Mouse (Mus musculus) liver, adult 2 months (tissue): ENCODE results near the gene Lrrc36. TPM values are rescaled to one million over a fixed set of nuclear protein-coding genes. Genes with fewer than 3 reads are reported as not detected.

ENCODE experiments used
- DNase-seq: peaks from one replicate; pipeline ENCODE4 v3.0.0-alpha.2; 2011; ENCODE audit warnings: low read depth, low spot score; ENCODE audit errors: extremely low read depth
- H3K27ac ChIP-seq: fragments of 200-500 bp; replicated peaks from 2 replicates; pipeline ENCODE4 v1.5.1; 2012; ENCODE audit warnings: low read depth, mild to moderate bottlenecking, control low read depth, inconsistent platforms, low read length; ENCODE audit not compliant: insufficient read depth
- H3K27me3 ChIP-seq: fragments of 200-500 bp; 2 replicates; pipeline ENCODE4 v1.6.1; 2012; ENCODE audit warnings: mild to moderate bottlenecking, moderate library complexity, low read length, inconsistent platforms; ENCODE audit not compliant: control insufficient read depth, insufficient read depth
- H3K36me3 ChIP-seq: fragments of 200-500 bp; 2 replicates; pipeline ENCODE4 v1.6.1; 2012; ENCODE audit warnings: low read length, inconsistent platforms; ENCODE audit not compliant: control insufficient read depth, insufficient read depth
- H3K4me1 ChIP-seq: fragments of 200-500 bp; 2 replicates; pipeline ENCODE4 v1.6.1; 2011; ENCODE audit warnings: low read length; ENCODE audit not compliant: control insufficient read depth, insufficient read depth
- H3K4me3 ChIP-seq: fragments of 200-500 bp; 2 replicates; pipeline ENCODE4 v1.5.1; 2011; ENCODE audit warnings: low read depth, mild to moderate bottlenecking, control low read depth, low read length, moderate library complexity; ENCODE audit not compliant: insufficient read depth
- H3K79me2 ChIP-seq: fragments of 200-500 bp; 2 replicates; pipeline ENCODE4 v1.6.1; 2012; ENCODE audit warnings: inconsistent platforms, mild to moderate bottlenecking, low read length, moderate library complexity; ENCODE audit not compliant: control insufficient read depth, insufficient read depth
- H3K9ac ChIP-seq: fragments of 200-500 bp; 2 replicates; pipeline ENCODE4 v1.6.1; 2012; ENCODE audit warnings: low read depth, mild to moderate bottlenecking, control low read depth, inconsistent platforms, low read length
- CTCF ChIP-seq: fragments of 200-500 bp; IDR thresholded peaks from 2 replicates; pipeline ENCODE4 v1.5.1; 2011; ENCODE audit warnings: low read depth, low read length, control low read depth
- POLR2A ChIP-seq: fragments of 200-500 bp; IDR thresholded peaks from 2 replicates; pipeline ENCODE4 v1.6.1; 2011; ENCODE audit warnings: low read length, control low read depth; ENCODE audit not compliant: insufficient read depth; ENCODE audit errors: extremely low read depth
- WGBS: fragments of 180-500 bp; shearing (Covaris S2); methylation state at CpG from one replicate; pipeline ENCODE4 v1.1.7; 2018; 5-methylcytosine and 5-hydroxymethylcytosine counted together
- polyA plus RNA-seq: library from polyadenylated mRNA; depleted of rRNA; stranded (reverse); fragments of >200 nt; gene quantifications from 2 replicates; pipeline ENCODE4 v1.2.3, GENCODE M21; 2012; rRNA removed
- total RNA-seq: library from RNA; depleted of rRNA; stranded (reverse); fragments of >200 nt; gene quantifications from 2 replicates; pipeline ENCODE4 v1.2.3, GENCODE M21; 2014; rRNA removed

Gene Lrrc36
- not detected in 2 replicates for total RNA-seq
- not detected in 2 replicates for polyA plus RNA-seq

GRCm38 (mm10) chr8:105413391-105413790 lies at the start of gene Lrrc36, which contains the start of gene Kctd19:
Lrrc36 (plus strand) TSS chr8:105413571.
Kctd19 (minus strand) TSS chr8:105413502.
- H3K9ac ChIP-seq, result no peak within 1 kb of the TSS

DNA sequence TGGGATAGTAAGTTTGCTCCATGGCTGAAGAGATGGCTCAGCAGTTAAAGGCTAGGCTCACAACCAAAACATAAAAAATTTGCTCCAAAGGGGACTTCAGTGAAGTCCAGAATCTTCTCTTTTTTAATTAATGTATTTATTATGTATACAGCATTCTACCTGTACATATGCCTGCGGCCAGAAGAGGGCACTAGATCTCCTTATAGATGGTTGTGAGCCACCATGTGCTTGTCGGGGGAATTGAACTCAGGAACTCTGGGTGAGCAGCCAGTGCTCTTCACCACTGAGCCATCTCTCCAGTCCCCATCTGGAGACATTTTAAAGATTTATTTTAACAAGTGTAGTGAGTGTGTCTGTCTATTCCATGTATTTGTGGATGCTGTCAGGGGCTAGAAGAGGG lies 46.3 kb upstream of the Lrrc36 start:
- Histone ChIP-seq H3K27ac (no peak overlapping the region), H3K9ac (no peak overlapping the region), H3K36me3 (no peaks in the 10 kb centered on the region), H3K4me1 (no peaks in the 10 kb centered on the region), H3K4me3 (no peak overlapping the region), H3K27me3 (no peaks in the 10 kb centered on the region), H3K79me2 (no peaks in the 10 kb centered on the region)
- TF ChIP-seq POLR2A, result no peak
- TF ChIP-seq CTCF, result peak; percentile 21; the same call in 1 of the 2 replicates
- no peak for DNase-seq
- WGBS, result 77% methylated on average over 2 of the region's 2 CpGs

More at GRCm38 (mm10) chr8:105413391-105413790, at the start of gene Lrrc36, which contains the start of gene Kctd19:
- TF ChIP-seq CTCF (peak; percentile 49), POLR2A (no peak)
- whole genome bisulfite sequencing, result 5% methylated on average over 33 of the region's 34 CpGs
- H3K27ac ChIP-seq, result no peak within 1 kb of the TSS
- peak within 1 kb of the TSS; percentile 16; the same call in 1 of the 2 replicates for H3K4me3 ChIP-seq
- no peaks in the 10 kb centered on the region for H3K36me3 ChIP-seq
- H3K27me3 ChIP-seq, result peaks cover 3% of the 10 kb centered on the region; the same call in 1 of the 2 replicates
- DNase-seq, result no peak
- H3K4me1 ChIP-seq, result no peaks in the 10 kb centered on the region
- H3K79me2 ChIP-seq, result no peaks in the 10 kb centered on the region

- TF ChIP-seq CTCF (no peak), POLR2A (no peak)
- H3K27me3 ChIP-seq, result no peaks in the 10 kb centered on the region
These were observed 40.9 kb upstream of the Lrrc36 start for GRCm38 (mm10) chr8:105372473-105372872.

GRCm38 (mm10) chr8:105373032-105373431 lies 40.3 kb upstream of the Lrrc36 start, which contains the start of gene Plekhg4:
Plekhg4 (plus strand) TSS chr8:105373274.
- DNase-seq, result no peak
- TF ChIP-seq CTCF (no peak), POLR2A (no peak)
- H3K4me3 ChIP-seq, result no peak within 1 kb of the TSS
- 72% methylated on average over 2 of the region's 2 CpGs for WGBS
- H3K36me3 ChIP-seq, result no peaks in the 10 kb centered on the region
- H3K4me1 ChIP-seq, result no peaks in the 10 kb centered on the region
- H3K9ac ChIP-seq, result no peak within 1 kb of the TSS
- H3K27me3 ChIP-seq, result no peaks in the 10 kb centered on the region
- no peak within 1 kb of the TSS for H3K27ac ChIP-seq
- no peaks in the 10 kb centered on the region for H3K79me2 ChIP-seq

More at GRCm38 (mm10) chr8:105372473-105372872, 40.9 kb upstream of the Lrrc36 start:
- Histone ChIP-seq H3K9ac (no peak overlapping the region), H3K27ac (no peak overlapping the region), H3K4me3 (no peak overlapping the region), H3K79me2 (no peaks in the 10 kb centered on the region), H3K4me1 (no peaks in the 10 kb centered on the region), H3K36me3 (no peaks in the 10 kb centered on the region)
- no peak for DNase-seq
- 84% methylated on average over 9 of the region's 9 CpGs for WGBS

- Histone ChIP-seq H3K27ac (no peak overlapping the region), H3K4me3 (no peak overlapping the region), H3K27me3 (no peaks in the 10 kb centered on the region), H3K79me2 (no peaks in the 10 kb centered on the region), H3K9ac (no peak overlapping the region), H3K4me1 (no peaks in the 10 kb centered on the region), H3K36me3 (no peaks in the 10 kb centered on the region)
- 36% methylated on average over 33 of the region's 33 CpGs for WGBS
- no peak for TF ChIP-seq POLR2A
- TF ChIP-seq CTCF, result peak; percentile 45
- DNase-seq, result no peak
These were observed 38.8 kb upstream of the Lrrc36 start for GRCm38 (mm10) chr8:105374513-105374966.

DNA sequence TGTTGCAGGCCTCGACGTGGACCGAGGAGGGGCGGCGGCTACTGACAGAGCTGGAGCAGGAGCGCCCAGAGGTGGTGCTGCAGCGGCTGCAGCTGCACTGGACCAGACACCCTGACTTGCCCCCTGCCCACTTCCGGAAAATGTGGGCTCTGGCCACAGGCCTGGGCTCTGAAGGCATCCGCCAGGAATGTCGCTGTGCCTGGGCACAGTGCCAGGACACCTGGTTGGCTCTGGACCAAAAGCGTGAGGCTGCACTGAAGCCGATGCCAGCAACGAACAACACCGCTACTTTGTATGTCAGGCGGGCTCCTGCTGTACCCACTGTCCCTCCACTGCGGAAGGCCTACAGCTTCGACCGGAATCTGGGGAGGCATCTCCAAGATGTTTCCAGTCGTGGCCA lies 34.7 kb upstream of the Lrrc36 start:
- no peak for DNase-seq
- Histone ChIP-seq H3K27me3 (no peaks in the 10 kb centered on the region), H3K27ac (no peak overlapping the region), H3K9ac (no peak overlapping the region), H3K4me1 (no peaks in the 10 kb centered on the region), H3K4me3 (no peak overlapping the region), H3K36me3 (no peaks in the 10 kb centered on the region), H3K79me2 (no peaks in the 10 kb centered on the region)
- no peak for TF ChIP-seq POLR2A
- TF ChIP-seq CTCF, result no peak
- 49% methylated on average over 19 of the region's 19 CpGs for WGBS
